Mouse (Mus musculus) fat pad, adult 2 months (tissue): ENCODE results near the gene Vwa3b.
A peak's percentile ranks its signal among the peaks of the same experiment; 100 is the strongest.

Experiments
- DNase-seq: peaks from one replicate; pipeline ENCODE4 v3.0.0-alpha.2; 2011; ENCODE audit warnings: low read depth, low spot score; ENCODE audit errors: extremely low read depth

The Vwa3b gene

DNA sequence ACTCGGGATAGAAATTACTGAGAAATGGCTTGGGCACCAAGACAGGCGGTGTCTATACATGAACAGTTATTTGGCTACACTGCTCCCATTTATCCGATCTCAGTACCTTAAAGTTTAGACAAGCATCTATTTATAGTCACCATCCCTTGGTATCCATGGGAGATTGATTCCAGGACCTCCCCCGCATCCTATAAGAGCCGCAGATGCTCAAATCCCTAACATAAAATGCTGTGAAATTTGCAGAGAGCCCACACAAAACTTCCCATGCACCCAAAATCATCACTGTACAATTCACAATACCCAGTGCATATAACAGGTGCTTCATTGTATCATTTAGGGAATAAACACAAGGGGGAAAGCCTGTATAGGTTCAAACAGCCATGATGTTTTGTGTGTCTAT, 89.5 kb downstream of the Vwa3b start:
- no peak for DNase-seq

DNA sequence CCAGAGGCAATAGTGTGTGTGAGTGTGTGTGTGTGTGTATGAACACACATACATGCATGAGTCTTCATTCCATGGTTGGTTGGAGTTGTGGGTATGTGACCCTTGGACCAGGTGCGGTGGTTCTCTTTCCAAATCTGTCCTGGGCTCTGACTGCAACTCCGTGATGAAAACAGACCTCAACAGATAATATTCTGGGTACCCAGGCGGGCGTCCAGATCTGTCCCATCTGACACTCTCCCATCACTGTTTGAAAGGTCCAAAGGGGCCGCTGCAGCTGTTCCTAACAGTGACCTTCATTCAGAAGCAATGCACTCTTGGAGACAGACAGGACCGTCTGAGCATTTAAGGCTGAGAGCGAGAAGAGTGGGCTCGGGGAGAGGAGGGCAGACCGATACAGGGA, 90.2 kb downstream of the Vwa3b start:
- no peak for DNase-seq

DNA sequence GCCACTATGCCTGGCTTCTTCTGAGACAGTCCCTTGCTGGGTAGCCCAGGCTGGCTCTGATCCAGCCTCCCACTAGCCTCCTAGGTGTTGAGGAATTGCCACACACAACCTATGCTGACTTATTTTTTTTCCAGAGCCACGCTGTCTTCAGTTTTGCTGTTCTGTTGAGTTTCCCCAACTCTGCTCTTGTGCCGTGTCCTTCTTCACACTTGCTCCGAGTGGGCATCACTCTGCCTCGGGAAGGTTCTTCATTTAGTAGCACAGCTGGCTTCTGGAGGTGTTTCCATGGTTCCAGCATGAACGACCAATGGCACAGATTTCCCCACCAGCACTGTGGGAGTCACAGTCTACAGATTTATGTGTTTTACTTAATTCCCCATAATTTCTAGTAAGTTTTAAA, 91.6 kb downstream of the Vwa3b start:
- DNase-seq: no peak

DNA sequence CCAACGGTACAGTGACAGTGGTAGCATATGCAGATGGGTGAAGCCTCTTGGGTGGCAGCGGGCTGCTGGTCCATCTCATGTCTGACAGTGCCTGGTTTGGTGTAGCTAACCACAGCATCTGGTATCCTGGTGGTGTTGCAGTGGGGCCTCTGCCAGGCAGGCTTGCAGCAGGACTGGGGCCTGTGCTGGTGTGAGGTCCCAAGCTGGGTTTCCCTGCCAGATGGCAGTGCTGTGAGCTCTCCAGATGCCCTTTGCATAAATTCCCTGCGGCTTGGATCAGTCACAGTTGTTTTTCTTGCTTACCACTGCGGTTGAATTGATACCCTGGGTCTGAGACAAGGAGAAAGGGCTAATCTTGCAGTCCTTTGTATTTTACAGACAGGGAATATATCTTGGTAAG, 95.9 kb downstream of the Vwa3b start:
- no peak for DNase-seq

DNA sequence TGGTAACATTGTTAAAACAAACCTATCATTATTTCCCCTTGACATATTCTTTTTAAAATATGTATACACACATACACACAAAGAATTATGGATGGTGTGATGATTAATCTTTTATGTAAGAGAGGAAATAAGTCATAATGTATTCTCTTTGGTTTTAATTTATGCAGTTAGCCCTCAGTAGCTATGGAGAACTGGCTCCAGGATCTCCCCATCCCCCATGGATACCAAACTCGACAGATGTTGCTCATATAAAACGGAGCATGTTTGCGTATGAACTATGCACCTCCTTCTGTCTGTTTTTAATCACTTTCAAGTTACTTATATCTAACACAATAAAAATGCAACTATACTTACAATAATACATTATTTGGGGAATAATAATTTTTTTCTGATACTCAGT, 96.4 kb downstream of the Vwa3b start:
- no peak for DNase-seq

DNA sequence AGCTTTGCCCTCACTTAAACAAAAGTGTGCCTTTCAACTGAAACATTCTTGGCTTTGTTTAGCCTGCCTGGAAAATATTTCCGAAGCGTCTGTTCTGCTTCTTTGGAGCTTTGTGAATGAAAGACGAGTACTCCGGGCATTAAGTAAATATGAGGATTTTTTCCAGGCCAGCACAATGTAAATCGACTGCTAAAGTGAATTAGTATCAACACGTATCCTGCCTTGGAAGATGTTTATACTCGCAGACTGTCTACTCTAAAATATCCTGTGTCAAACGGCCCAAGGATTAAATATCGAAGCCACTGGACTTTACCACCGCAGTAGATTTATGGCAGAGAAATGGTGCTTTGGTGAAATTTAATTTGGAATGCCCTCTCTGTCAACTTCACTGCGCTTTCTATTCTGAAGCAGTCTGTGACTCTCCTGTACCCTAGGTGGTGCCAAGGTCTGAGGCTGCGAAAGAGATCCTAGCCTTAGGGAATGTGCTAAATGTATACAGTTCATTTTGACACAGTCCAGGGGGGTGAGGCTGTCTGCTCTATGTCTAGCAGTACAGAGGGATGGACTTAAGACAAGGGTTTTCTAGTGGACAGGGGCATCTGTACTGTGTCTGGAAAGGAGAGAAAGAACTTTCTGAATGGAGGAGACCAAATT, 98.4 kb downstream of the Vwa3b start:
- no peak for DNase-seq

DNA sequence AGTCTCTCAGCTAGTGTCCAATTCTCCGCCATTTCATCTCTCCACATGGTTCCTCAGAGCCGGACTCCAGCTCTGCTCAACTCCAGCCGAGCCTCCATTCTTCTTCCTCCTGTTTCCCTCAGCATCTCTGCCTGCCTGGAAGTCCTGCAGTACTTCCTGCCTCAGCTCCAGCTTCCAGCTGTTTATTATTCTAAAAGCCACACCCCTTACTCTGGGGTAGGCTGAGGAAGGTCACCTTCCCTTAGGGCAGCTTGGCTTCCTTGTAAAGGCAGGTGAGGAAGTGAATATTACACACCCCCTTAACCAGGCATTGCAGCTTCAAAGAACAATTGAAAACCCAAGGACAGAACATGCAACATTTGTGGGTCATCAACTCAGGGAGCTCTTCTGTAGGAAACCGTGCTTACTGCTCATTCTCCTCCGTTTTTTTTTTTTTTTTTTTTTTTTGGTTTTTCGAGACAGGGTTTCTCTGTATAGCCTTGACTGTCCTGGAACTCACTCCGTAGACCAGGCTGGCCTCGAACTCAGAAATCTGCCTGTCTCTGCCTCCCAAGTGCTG, 103.7 kb downstream of the Vwa3b start:
- no peak for DNase-seq

DNA sequence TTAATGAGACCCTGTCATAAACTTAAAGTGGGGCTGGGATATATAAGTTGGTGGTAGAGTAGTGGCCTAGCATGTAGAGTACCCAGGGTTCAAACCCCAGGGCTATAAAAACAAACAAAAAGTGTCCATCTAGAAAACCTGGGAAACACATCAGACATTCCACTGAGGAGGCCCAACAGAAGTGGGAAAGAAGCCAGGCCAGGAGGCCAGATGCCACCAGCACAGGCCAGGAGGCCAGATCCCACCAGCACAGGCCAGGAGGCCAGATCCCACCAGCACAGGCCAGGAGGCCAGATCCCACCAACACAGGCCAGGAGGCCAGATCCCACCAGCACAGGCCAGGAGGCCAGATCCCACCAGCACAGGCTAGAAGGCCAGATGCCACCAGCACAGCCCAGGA, 104.8 kb downstream of the Vwa3b start:
- no peak for DNase-seq

DNA sequence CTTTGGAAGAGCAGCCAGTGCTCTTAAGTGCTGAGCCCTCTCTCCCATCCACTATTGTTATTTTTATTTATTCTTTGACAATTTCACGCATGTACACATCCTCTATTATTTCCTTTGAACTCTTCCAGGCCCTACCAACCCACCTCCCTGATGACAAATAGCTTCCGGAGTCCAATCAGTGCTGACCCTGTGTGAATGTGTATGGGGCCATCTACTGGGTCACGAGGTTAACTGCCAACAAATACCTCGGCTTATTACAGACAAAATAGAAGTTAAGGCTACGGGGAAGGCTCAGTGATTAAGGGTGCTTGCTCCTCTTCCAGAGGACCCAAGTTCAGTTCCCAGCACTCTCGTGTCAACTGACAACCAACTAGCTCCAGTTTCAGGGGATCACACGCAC, 106.0 kb downstream of the Vwa3b start:
- no peak for DNase-seq

DNA sequence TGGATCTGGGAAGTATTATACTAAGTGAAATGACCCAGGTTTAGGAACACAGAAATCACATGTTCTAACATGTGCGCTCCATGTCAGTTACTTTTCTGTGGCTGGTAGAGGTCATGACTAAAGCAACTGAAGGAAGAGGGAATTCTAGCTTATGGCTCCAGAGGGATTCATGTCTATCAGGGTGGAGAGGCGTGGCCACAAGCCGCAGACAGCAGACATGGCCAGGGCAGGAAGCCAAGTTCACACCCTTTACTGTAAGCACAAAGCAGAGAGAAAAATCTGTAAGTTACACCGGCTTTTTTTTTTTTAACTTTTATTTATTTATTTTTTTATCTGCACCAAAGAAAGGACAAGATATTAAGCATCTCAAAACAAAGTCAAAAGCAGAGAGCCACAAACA, 119.6 kb downstream of the Vwa3b start:
- no peak for DNase-seq

DNA sequence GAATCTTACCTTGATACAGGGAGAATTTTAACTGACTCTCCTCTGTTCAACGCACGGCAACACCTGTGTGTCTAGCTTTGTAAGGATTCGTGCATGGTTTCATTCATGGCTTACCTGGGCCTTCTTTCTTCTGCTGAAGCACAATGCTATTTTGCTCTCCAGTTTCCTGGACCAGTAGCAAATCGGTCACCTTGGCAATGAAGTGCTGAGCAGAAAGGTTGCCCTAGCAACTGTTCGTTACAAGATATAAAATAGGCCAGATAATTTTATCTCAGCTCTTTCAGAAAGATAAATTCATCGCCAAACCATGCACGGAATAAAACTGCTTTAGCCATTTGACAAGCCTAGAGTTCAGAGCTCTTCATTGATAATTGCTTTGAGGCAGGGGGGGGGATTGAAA, 123.5 kb downstream of the Vwa3b start:
- DNase-seq: no peak

DNA sequence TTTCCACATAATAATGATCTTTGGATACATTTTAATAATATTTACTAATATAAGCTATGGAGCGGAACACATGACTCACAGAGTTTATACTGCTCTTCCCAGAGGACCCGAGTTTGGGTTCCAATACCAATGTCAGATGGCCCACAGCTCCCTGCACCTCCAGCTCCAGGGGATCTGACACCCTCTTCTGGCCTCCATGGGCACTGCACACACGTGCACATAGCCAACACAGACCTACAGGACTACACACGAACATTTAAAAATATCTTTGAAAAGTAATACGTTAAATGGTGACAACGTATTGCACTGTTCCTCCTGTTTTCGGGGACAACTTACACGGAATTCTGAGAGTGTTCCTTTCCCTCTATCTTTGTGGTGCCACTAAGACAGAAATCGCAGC, 125.5 kb downstream of the Vwa3b start:
- DNase-seq: no peak

DNA sequence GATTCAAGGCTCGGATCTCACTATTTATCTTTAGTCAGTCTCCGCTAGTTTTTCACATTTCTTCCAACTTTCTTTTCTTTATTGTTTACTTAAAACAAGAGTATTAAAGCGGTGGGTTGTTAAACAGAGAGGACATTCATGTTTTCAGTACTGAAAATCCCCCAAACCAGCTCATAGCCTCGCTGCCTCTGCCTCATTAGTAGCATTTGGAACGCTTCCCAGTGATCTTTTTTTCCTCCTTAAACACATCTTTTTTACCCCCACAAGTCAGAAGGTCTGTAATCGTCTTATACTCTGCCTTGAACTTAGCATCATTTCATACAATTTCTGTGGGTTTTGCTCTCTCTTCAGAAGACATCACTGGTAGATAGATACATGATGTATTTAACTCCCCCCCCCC, 139.7 kb downstream of the Vwa3b start:
- DNase-seq: no peak

DNA sequence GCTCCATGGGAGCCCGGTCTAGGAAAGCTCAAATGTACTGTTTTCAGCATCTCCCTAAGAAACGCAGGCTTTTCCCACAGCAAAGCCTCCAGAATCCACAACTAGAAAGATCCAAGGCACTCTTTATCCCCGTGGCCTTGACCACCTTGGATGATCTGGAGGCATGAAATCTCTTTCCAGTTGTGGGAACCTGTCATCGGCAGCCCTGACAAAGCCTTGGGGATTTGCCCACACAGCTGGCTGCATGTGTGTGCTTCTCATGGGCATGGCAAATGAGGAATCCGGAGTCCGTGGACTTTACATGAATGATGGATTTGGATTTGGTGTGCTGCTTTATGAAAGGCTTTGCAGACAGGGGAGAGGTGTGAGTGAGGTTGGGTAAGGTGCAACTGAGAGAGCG, 141.5 kb downstream of the Vwa3b start:
- no peak for DNase-seq

DNA sequence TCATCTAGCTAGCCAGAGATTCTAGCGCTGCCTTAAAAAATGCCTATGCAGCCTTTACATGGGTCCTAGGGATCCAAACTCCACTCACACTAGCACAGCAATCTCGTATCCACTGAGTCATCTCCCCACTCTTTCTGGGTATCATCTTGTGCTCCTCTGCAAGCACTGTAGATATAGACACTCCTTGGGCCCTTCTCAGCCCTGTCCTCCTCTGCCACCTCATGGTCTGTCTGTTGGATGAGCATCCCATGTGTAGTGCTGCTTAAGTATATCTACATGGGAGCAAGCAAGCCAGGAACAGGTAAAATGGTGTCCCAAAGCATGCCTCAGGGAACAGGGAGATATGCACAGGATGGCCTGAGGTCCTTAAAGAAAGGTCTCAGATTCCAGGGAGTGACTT, 151.5 kb downstream of the Vwa3b start:
- no peak for DNase-seq

DNA sequence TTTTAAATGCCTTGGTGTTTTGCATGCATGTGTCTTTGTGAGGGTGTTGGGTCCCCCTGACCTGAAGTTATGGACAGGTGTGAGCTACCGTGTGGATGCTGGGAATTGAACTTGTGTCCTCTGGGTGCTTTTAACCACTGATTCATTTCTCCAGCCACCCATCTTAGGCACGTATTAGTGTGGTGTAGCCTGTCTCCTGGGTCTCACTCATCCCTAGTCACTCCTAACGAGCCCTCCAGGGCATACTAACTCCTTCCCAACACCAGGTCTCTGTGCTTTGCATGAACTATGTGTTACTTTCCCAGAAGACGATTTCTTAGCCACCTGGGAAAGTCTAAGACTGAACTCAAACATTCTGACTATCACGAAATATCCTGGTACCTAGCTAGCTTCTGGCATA, 153.5 kb downstream of the Vwa3b start:
- no peak for DNase-seq

DNA sequence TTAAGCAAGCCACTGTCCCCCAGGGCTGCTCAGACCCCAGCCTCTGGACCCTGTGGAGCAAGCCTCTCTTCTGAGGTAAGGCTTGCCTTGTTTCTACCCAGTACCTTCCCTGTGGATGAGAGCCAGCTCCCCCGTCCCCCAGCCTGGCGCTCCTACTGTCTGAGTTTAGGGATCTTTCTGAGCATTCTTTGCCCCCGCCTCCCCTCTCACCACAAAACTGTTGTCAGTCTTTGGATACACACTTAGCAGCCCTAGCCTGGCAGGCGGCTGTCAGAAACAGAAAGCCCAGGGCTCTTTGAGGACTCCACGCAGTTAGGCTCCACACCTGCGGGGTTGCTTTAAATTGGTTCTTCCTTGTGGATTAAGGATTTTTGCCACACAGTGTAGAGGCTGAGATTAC, 160.7 kb downstream of the Vwa3b start:
- no peak for DNase-seq

DNA sequence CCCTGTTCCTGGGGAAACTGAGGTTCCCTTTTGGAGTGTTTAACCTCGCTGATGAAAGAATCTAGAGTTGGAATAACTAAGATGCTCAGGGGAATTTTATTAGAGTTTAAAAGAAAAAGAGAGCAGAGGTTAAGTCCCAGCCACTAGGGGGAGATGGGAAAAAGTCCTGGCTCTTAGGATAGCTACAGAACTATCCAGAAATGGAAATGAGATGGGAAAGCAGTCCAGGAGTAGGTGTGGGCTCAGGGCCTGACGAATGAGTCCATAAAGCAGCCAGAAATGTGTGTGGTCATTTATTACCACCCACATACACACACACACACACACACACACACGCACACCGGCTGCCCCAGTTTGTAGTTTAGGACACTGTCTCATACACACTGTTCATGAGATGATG, 168.2 kb downstream of the Vwa3b start:
- no peak for DNase-seq

DNA sequence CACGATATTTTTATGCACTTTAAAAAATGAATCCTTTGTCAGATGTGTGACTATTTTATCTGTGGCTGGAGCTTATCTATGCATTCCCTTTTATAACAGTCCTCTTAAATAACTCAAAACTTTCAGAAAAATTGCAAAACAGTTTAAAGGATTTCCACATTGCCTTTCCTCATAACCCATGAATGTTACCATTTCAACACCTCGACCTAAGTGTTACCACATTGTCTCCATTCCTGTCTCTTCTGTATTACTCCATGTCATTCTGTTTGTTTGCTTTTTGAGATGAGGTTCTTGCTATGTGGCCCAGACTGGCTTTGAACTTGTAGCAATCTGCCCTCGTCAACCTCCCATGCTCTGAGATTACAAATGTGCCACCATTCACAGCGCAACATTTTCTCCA, 175.0 kb downstream of the Vwa3b start:
- peak; percentile 68 for DNase-seq

DNA sequence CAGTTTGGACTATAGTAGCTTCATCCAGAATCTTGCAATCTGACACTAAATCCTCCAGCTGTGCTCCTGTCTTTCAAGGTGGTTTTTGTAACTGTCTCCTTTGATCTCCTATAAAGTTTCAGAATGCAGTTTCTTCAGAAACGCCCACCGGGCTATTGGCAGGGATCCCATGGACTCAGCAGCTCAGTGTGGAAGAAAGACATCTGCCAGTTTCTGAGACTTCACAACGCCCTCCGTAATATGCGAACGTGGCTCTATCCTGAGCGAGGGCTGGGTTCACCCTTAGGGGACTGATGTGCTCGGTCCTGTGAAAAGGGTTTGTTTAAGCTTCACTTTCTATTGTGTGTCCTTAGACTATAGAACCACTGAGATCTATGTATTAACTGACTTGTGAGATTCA, 181.3 kb downstream of the Vwa3b start:
- no peak for DNase-seq

DNA sequence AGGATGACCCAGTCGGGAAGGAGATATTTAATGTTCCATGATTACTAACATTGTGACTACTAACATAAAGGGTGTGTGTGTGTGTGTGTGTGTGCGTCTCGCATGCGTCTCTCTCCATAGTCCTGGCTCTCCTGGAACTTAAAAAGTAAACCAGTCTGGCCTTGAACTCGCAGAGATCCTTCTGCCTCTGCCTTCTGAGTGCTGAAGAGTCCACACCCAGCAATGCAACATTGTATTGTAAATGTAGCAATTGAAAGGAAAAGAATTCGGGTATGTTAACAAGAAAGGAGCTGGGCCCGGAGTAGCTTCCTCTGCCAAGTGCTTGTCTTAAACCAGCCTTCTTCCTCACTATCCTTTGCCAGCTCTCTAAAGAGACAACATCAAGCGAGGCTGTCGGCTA, 186.0 kb downstream of the Vwa3b start:
- no peak for DNase-seq

DNA sequence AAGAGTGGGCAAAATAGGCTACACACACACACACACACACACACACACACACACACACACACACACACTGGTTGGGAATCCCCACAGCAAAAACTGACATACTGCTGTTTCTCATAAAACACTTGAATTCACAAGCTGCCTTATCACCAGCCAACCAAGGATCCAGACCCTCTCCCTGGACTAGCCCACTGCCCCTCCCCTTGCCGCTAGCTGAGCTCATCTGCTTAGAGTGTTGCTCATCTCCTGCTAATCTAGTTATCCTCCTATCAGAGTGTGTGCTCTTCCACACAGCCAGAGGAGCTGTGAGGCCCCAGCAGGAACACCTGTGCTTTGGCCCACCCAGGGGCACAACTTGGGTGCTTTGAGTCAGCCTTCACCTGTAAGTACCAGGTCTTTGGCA, 187.7 kb downstream of the Vwa3b start, which contains the start of gene Cnga3:
TSS of gene Cnga3 (plus strand) at position 291 of the 400 bp plus-strand sequence.
- no peak for DNase-seq

DNA sequence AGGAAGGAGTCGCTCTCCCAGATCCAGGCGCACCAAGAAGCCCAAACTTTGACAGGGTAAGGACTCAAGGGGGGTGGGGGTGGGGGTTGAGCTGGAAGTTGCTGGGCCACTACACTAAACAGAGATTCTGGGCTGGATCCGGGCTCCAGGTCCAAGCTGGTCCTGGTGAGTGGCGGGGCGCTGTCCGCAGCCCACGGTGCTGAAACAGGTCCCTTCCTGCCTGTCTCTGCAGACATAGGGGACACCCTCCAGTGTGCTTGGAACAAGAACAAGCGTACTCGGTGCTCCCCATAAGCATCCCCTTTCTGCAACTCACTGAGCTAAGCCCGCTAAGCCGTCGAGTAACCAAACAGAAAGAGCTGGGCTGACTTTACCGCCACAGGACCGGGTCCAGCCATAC, 192.0 kb downstream of the Vwa3b start:
- no peak for DNase-seq
